Mouse (Mus musculus): Measurements from ENCODE around the gene Rgs5.

Gene Rgs5

DNA sequence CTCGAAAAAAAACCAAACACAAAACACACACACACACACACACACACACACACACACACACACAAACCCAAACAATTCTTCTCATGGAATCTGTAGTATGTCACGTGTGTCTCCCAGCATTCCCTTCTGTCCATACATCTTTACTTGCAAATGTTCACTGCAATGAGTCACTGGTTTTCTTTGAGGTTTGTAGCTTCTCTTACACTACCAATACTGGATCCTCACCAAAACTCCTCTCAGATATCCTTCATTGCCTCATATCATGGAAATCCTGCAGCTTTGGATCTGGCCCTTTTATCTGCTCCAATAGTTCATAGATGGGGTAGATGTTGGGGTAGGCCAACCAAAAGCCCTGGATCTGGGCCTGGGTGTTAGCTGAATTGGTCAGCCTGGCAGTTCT lies 66.5 kb downstream of the Rgs5 start:
- 82% methylated on average over 2 of the region's 2 CpGs for WGBS

DNA sequence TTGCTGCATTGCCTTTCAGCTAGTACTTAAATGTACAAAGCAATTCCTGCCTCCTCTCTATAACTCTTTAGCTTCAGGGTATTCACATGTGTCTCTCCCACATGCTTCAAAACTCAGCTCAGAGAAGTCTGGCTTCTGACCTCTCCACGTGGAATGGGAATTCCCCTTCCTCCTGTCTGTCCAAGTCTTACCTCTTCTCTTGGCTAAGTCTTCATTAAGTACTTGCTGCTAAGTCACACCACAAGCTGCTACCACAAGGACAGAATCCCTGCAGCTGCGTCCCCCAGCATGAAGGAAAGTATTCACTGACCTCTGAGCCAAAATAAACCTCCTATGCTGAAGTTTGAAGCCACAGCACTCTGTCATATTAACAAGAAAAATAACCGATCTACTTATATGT lies 71.0 kb downstream of the Rgs5 start:
- 79% methylated on average over 3 of the region's 3 CpGs for WGBS

DNA sequence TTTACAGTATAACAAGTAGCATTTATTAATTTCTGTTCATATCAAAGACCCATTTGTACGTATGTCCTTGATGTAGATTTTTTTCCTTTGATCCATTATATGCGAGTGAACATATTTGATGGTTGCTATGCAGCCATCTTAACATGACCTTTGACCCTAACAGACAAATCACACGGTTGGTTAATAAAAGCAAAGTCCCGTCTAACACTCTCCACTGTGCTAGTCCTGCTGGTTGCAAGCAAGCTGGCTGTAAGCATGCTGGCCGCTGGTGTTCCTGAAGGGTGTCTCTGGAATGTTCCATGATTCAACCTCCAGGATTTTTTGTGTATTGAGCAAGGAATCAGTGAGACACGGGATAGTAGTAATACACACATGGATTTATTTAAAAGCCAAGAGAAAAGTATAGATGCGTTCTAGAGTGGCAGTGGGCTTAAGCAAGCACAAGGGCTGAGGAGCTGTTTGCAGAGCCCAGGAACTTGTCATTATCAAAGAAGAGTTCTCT lies 75.3 kb downstream of the Rgs5 start:
- WGBS, result 74% methylated on average over 7 of the region's 7 CpGs

DNA sequence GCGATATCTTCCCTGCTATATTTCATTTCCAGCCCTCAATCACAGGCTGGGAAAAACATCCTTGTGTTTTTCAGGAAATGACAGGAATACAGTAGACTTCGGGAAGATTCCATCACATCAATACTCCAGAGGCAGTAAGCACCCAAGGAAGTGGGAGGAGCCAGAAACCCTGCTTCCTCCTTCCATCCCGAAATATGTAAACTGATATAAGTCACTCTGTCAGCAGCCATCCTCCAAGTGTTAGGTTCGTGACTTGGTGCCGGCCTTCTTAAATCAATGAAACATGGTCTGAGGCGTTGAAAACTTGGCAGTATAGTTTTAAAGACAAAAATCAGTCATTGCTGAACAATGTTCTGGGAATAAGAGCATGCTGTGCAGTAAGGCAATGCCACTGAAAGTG lies 80.8 kb downstream of the Rgs5 start:
- 60% methylated on average over 6 of the region's 6 CpGs for WGBS

DNA sequence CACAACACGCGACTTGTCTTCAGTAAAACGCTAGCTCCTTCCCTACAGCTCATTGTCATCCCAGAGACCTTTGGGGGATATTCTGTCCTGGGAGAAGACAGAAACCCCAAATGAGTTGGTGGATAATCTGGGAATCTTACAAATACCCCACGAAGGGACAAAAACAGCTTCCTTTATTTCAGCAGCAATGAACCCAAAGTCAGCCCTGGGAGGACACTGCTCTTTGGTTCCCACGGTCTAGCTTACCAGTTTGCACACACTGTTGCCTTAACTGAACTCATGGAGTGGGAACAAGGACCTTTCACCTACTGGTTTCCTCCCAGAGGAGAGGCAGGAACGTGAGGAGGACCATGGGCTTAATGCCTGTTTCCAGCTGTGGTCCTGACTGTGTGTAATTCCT lies 81.9 kb downstream of the Rgs5 start:
- 81% methylated on average over 6 of the region's 6 CpGs for WGBS

DNA sequence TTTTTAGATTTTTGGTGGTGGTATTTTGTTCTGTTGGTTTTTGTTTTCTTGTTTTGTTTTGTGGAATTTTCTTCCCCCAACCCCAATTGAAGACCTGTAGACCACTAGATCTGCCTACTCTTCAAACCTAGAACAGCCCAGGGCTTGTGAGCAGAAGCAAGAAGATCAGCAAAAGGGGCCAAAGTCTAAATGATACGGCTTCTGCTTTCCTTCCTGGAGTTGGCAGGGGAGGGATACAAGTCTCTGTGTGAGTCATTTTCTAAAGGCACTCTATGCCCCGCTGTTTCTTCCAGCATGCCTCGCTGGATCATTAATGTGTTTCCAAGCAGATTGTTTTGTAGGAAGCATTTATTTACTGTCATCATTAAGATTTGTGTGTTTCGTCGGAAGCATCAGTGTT lies 85.8 kb downstream of the Rgs5 start:
- WGBS, result 40% methylated on average over 5 of the region's 5 CpGs
